19 mouse cellular contexts compared by ENCODE assay signal in the genomic region with DNA sequence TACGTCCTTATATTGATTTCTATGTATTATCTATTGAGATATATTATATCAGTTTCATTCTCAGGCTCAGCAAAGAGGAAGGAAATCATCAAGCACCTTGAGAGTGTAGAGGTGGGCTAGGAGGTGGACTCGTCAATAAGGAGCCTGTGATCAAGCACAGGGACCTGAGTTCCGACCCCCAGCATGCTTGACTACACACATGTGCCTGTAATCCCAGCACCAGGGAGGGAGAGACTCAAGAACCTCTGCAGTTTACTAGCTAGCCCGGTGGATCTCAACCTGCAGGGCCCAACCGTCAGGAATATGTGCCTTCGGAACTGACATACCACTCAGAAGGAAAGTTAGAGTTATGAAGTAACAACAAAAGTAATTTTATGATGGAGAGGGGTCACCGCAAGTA.
DNase-seq lines count a peak whose midpoint lies in the region; TF ChIP-seq lines count a peak whose summit lies in the region.
"Had no signal": no experiment of that assay in that cellular context is flagged by ENCODE, and none has a peak within 500 bp of the region (broad histone marks: within the 10 kb centered on the region; RNA-seq: fewer than 3 reads in every experiment).

No protein-coding gene starts in this region.

- WGBS in heart, embryonic 10.5 days, result 88% methylated on average over 7 of the region's 7 CpGs
- 93% methylated on average over 7 of the region's 7 CpGs for WGBS in spleen, adult 2 months

- intact Hi-C loops in heart, postnatal 36 days (cut with DNase I), result no loop called here

- H3K4me3 ChIP-seq in heart, embryonic 10.5 days, result no peak overlapping the region
- no peak overlapping the region for H3K4me3 ChIP-seq in spleen, adult 2 months (ENCODE audit: extremely low read depth, insufficient read depth, insufficient read length)

- no peaks in the 10 kb centered on the region for H3K36me3 ChIP-seq in heart, embryonic 10.5 days
- no peaks in the 10 kb centered on the region for H3K36me3 ChIP-seq in spleen, adult 2 months (ENCODE audit: control insufficient read depth, insufficient read depth, low read length)
- H3K36me3 ChIP-seq: G1E had no signal

- DNase-seq in heart, adult 11 months, result peak; percentile 77
- no peak for DNase-seq in heart, adult 9 months (ENCODE audit: low spot score in 2 of 2)
- DNase-seq in heart, embryonic 10.5 days (ENCODE audit: low spot score), result peak; percentile 61
- DNase-seq in heart, postnatal 36 days, result no peak
- no peak for DNase-seq in spleen, adult 2 months (ENCODE audit: low read depth in 1 of 2, low spot score in 2 of 2)
- DNase-seq in spleen, postnatal 14 days (ENCODE audit: low spot score in 2 of 2), result no peak
- DNase-seq: adrenal gland, adult 2 months; adrenal gland, adult 8-10 months; adrenal gland, postnatal 10 days; adrenal gland, postnatal 14 days; adrenal gland, postnatal 25 days; adrenal gland, postnatal 36 days; B cell, adult 2 months; cerebellum, adult 11 months; cerebellum, adult 11-12 months; cerebellum, adult 18-20 months had no signal

- H3K27ac ChIP-seq in heart, embryonic 10.5 days, result no peak overlapping the region
- H3K27ac ChIP-seq in spleen, adult 2 months (ENCODE audit: insufficient read depth, low read length), result 0 out of 2 replicates have a peak overlapping the region, but pooled peaks have one; percentile 20

- no peaks in the 10 kb centered on the region for H3K9me3 ChIP-seq in heart, embryonic 10.5 days

- H3K4me1 ChIP-seq in heart, embryonic 10.5 days, result no peaks in the 10 kb centered on the region
- H3K4me1 ChIP-seq in spleen, adult 2 months (ENCODE audit: control insufficient read depth, insufficient read depth, insufficient read length), result peaks cover 19% of the 10 kb centered on the region; the same call in 1 of the 2 replicates

- no peaks in the 10 kb centered on the region for H3K27me3 ChIP-seq in heart, embryonic 10.5 days (ENCODE audit: insufficient read depth, poor library complexity, severe bottlenecking)
- no peaks in the 10 kb centered on the region for H3K27me3 ChIP-seq in spleen, adult 2 months (ENCODE audit: control insufficient read depth, insufficient read depth, low read length)
- H3K27me3 ChIP-seq: CH12.LX, Patski had no signal

- TF ChIP-seq POLR2A in spleen, adult 2 months (IDR thresholded peaks at IDR 0.05; ENCODE audit: low read depth, low read length), result no peak

- TF ChIP-seq CTCF in spleen, adult 2 months (IDR thresholded peaks at IDR 0.05; ENCODE audit: extremely low read depth, insufficient read depth, insufficient read length, insufficient replicate concordance), result no peak

Comparison
In these comparisons a context has a peak if more than half of its experiments do, and no peak if none do; other contexts are left out.
1. DNase-seq: peak in heart, adult 11 months (single experiment) and heart, embryonic 10.5 days (single experiment); none in heart, adult 9 months (0 of 2), heart, postnatal 36 days (0 of 2), spleen, adult 2 months (0 of 2) and spleen, postnatal 14 days (0 of 2).